Mouse (Mus musculus): ENCODE data around the gene Aacs.

DNA sequence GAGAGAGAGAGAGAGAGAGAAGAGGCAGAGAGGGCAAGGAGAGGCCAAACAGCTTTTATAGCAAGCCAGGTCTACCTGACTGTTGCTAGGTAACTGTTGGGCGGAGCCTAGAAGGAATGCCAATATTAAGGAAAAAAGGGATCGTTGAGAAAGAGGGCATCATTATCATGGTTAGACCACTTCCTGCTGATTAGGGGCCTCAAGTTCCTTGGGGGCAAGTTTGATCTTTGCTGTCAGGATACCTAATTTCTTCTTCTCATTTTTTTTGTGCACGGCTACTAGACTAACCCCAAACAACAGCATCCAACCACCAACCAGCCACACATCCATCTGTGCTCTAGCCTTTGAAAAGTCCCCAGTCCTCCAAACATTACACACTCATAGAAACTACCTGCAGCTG lies 31.7 kb upstream of the Aacs start:
- TF ChIP-seq CTCF (IDR thresholded peaks at IDR 0.05; ENCODE audit: extremely low read depth, insufficient read length, insufficient replicate concordance, low read depth, low read length) (no peak), POLR2A (IDR thresholded peaks at IDR 0.05; ENCODE audit: low read depth, low read length) (no peak)
